Mouse (Mus musculus) left cerebral cortex, postnatal 25 days (tissue): ENCODE data around the gene Npepps. TPM values are rescaled to one million over a fixed set of nuclear protein-coding genes. Genes with fewer than 3 reads are reported as not detected.
"Not testable (repeated sequence)": the region's sequence is repeated elsewhere in the genome, so short reads cannot be mapped to it uniquely, and the experiment has no call there.

Experiments used
- DNase-seq, 2 experiments: peaks; one replicate each; pipeline ENCODE4 v3.0.0; 2022; ENCODE audit warnings: low spot score in 2 of 2, mixed read lengths in 1 of 2
- intact Hi-C: fragments of 180-260 bp; cut with DNase I; formaldehyde crosslinking; loops from one replicate; pipeline ENCODE4 v1.15.1; 2025
- total RNA-seq, 2 experiments: library from RNA; stranded (reverse); gene quantifications; 2 replicates each; pipeline ENCODE4 v1.2.3; 2021

Npepps gene
- total RNA-seq, 2 experiments from 2014 or later: 133 to 134 TPM

DNA sequence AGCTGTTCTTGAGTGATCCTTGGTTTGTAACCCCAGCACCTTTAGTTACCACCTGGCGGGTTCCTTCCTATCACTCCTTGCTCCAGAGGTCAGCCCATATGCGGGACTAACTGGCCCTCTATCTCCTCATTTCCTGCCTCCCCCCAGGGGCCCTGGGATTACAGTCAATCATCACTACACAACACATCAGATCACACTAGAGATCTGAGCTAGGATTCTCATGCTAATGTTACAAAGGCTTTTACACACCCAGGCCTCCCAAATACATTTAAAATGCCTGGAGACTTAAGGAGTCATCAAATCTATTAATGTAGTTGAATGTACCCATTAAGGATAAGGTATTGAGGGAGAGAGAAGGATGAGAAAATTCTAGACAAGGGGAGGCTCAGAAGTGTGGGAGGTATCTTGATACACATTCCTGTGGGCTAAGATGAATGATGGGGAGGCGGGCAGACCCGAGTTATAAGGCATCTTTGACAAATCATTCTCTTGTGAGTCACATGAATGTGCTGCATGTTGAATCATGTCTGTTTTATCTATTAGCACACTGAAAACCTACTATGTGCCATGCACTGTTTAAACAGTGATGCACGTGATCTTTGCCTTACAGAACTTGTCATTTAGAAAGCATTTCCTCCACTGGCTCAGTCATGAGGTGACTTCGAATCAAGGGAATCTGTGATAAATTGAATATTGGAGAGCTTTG lies 88.4 kb downstream of the Npepps start:
- no peak for DNase-seq
- intact Hi-C loops: no loop called here

- intact Hi-C loops: no loop called here
- DNase-seq: peak in 1 of 2 experiments; percentile 28
Observed at GRCm38 (mm10) chr11:97190992-97191391, 89.4 kb downstream of the Npepps start.

- not testable (repeated sequence) for DNase-seq
- intact Hi-C loops: loop anchor here (2.0 kb wide), 1 partner anchor 89 kb away; no protein-coding TSS in a partner anchor
Observed at GRCm38 (mm10) chr11:97189645-97190044, 90.8 kb downstream of the Npepps start.

DNA sequence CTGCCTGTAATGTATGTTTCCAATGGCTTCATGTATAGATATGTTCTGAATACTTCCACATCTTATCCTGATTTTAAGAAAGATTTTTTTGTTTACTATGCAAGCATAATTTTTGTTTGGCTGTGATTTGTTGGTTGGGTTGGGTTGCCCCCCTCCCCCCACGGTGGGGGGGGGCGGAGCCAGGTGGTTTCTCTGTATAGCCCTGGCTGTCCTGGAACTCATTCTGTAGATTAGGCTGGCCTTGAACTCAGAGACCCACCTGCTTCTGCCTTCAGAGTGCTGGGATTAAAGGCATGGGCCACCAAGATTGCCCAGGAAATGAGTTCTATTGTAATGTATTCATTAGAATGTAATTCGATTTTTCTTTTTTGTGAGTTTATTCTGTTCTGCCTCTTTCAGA lies 91.2 kb downstream of the Npepps start:
- DNase-seq: no peak
- intact Hi-C loops: loop anchor here (2.0 kb wide), 1 partner anchor 90 kb away; no protein-coding TSS in a partner anchor

GRCm38 (mm10) chr11:97188643-97188955 lies 91.8 kb downstream of the Npepps start:
- no peak for DNase-seq
- intact Hi-C loops: loop anchor here (2.0 kb wide), 1 partner anchor 90 kb away; no protein-coding TSS in a partner anchor

DNA sequence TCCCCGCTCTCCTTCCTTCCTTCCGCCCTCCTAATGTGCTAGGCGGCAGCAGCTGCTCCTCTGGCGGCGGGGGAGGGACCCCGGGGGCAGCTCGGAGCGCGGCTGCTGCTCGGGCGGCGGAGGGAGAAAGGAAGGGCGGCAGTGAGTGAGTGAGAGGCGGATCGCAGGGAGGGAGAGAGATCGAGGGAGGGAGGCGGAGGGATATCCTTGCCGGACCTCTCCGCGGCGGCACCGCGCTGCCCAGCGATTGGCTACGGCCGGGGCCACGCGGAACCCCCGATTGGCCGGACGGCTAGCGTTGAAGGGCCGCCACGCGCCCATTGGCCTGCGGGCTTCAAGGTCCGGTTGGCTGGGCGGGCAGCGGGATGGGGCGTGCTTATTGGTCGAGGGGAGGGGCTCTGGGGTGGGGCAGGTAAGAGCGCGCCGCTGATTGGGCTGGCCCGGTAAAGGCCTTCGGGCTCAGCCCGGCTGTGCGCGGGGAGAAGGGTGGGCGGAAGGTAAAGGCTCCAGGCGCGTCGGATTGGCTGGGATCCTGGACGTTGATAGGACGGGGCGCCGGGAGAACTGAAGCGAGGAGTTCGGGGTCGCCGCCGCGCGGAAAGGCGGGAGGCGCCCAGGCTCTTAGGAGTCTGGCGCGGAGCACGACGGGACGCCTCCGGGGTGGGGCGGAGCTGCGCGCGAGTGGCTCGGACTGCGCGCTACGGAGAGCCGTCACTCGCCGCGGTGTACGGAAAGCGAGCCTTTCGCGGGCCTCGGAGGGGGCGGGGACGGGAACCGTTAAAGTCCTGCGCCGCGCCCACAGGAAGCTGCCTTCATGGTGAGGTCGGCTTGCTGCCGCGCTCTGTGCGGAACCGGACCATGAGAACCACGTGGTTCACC lies 92.4 kb downstream of the Npepps start, which contains the start of gene Kpnb1:
Gene Kpnb1 (minus strand): TSS at position 118 of the 879 bp plus-strand sequence.
- intact Hi-C loops: loop anchor here (2.0 kb wide), 1 partner anchor 91 kb away; no protein-coding TSS in a partner anchor
- peak; percentile 98 to 99 for DNase-seq

DNA sequence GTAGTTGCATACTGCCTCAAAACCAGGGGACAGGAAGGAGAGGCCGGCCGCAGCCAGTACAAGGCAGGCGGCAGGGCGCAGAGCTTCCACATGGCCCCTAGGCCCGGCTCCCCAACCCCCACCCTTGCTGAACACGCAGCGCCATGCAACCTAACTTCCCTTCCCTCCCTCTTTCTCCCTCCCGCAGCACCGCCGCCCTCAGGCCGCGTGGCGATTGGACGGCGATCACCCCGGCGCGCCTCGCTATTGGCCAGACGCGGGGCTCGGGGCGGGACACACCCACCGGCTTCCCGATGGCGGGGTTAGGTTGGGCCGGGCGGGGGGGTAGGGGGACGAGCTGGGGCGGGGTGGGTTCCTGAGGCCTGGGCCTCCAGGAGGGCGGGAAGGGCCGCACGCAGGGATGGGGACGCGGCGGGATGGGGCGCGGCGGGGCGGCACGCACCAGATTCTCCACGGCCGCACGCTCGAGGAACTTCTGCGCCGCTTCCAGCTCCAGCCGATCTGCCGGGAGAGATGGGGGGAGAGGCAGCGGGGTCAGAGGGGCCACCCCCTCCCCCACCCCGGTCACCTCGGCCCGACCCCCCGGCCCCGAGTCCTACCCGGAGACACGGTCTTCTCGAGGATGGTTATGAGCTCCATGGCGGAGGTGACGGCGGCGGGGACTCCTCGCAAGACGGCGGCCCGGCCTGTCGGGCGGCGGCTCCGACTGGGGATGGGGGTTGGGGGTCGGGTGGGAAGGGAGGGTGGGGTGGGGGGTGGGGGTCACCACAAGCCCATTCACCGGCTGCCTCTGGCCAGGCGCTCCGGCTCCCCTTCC lies 93.3 kb downstream of the Npepps start:
- intact Hi-C loops: no loop called here
- peak; percentile 96 to 98 for DNase-seq

- DNase-seq: no peak
- intact Hi-C loops: no loop called here
Observed at GRCm38 (mm10) chr11:97185704-97186614, 94.5 kb downstream of the Npepps start.

- DNase-seq: no peak
- intact Hi-C loops: no loop called here
Observed at GRCm38 (mm10) chr11:97184875-97185274, 95.6 kb downstream of the Npepps start.

GRCm38 (mm10) chr11:97182446-97182845 lies 98.0 kb downstream of the Npepps start:
- DNase-seq: peak in 1 of 2 experiments; percentile 27
- intact Hi-C loops: no loop called here

GRCm38 (mm10) chr11:97181061-97181460 lies 99.4 kb downstream of the Npepps start:
- DNase-seq: no peak
- intact Hi-C loops: no loop called here

GRCm38 (mm10) chr11:97178198-97178597 lies 102.2 kb downstream of the Npepps start:
- intact Hi-C loops: no loop called here
- DNase-seq: no peak

DNA sequence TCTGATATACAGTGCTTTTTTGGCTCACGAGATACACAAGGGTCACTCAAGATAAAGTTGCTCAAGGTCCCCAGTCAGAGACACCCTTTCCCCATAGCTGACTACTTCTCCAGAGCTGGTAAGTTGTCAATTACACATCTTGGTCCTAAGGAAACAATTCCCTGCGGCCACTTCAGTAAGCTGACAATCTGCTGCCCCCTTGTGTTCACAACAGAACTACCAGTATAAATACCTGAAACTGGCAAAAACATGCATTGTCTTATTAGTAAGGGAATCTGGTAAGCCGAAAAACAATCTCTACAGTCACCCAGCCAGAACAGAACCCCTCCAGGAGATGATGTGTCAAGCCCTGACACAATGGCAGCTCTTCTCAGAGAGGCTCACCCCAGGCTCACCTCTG lies 103.6 kb downstream of the Npepps start:
- intact Hi-C loops: no loop called here
- peak in 1 of 2 experiments; percentile 56 for DNase-seq

- intact Hi-C loops: no loop called here
- peak; percentile 38 to 83 for DNase-seq
Observed at GRCm38 (mm10) chr11:97175499-97175898, 104.9 kb downstream of the Npepps start.

DNA sequence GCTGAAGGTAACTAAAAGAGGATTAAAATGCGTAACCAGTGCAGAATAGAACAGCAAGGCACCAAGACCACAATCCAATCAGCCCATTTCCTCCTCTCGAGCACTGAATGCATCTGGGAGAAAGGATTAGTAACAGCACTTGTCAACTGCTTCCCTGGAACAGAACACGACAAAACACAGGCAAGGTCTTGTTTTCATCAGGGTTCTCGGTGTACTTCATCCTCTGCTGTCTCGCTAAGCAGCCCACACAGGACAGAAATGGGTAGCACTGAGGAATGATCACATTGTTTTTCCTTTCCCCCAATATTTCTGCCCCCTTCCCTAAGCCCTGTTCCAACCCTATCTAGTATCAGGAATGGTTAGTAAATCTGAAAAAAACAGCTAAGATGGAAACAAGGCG lies 120.1 kb downstream of the Npepps start:
- DNase-seq: no peak

GRCm38 (mm10) chr11:97156999-97157398 lies 123.4 kb downstream of the Npepps start:
- intact Hi-C loops: no loop called here

More for the DNA sequence above, 120.1 kb downstream of the Npepps start:
- intact Hi-C loops: no loop called here

More at GRCm38 (mm10) chr11:97156999-97157398, 123.4 kb downstream of the Npepps start:
- no peak for DNase-seq
